Mouse (Mus musculus): ENCODE data around the gene G6pc3. TPM values are rescaled to one million over a fixed set of nuclear protein-coding genes. Genes with fewer than 3 reads are reported as not detected.
A peak's percentile ranks its signal among the peaks of the same experiment; 100 is the strongest.

The G6pc3 gene
- polyA plus RNA-seq, 1 experiment from 2014 or later: 41.9 TPM

DNA sequence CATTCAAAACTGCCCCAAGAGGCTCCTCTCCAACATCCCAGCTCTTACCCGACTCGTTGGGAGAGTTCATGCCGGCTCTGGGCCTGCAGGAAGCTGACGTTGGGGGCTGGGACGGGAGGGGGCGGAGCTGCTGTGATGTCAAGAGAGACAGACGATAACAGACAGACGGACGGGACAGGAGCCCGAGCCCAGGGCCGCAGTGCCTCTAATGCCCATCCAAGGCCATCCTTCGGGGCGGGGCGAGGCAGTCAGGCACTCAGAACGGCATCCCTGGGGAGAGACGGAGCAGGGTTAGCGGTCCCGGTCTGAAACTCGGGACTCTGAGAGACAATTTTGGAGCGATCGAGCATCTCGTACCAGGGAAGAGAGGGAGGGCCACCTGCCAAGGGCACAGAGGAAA is 35.3 kb downstream of the G6pc3 start:
- WGBS: 11% methylated on average over 22 of the region's 22 CpGs
- ATAC-seq (ENCODE audit: insufficient number of reproducible peaks, low FRiP score, low TSS enrichment, low read depth): no peak
- Histone ChIP-seq H3K4me1 (ENCODE audit: control insufficient read depth, insufficient read depth, low read length) (peaks cover 42% of the 10 kb centered on the region), H3K27me3 (ENCODE audit: control insufficient read depth, insufficient read depth, low read length) (peaks cover 5% of the 10 kb centered on the region; the same call in 1 of the 2 replicates), H3K9ac (ENCODE audit: low read length) (0 out of 2 replicates have a peak overlapping the region, but pooled peaks have one; percentile 9), H3K9me3 (ENCODE audit: control insufficient read depth, low read length) (no peaks in the 10 kb centered on the region), H3K27ac (replicated peaks; ENCODE audit: low read depth, low read length) (no peak overlapping the region), H3K4me3 (ENCODE audit: low read depth, low read length) (no peak overlapping the region), H3K4me2 (ENCODE audit: low read depth, severe bottlenecking) (peak overlapping the region; percentile 33), H3K36me3 (ENCODE audit: control insufficient read depth, insufficient read depth, low read length) (no peaks in the 10 kb centered on the region)
- DNase-seq (ENCODE audit: low spot score): no peak

DNA sequence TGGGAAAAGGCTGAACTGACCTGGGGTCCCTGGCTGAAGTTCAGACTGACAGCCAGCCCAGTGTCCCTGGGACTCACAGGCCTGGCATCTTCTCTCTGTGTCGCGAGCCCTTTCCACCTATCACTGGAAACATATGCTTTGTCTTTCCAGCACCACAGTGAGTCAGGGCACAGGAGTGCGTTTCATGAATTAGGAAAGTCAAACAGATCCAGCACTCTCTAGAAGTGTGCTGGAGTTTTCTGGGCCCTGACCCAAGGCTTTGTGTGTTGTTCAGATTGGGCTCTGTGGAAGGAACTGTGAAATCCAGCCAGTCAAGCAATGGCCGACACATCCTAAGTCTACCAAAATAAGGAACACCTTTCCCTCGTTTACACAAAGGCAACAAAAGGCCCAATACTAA is 35.8 kb downstream of the G6pc3 start:
- no peak for DNase-seq (ENCODE audit: low spot score)
- H3K4me1 ChIP-seq (ENCODE audit: control insufficient read depth, insufficient read depth, low read length): peaks cover 37% of the 10 kb centered on the region
- ATAC-seq (ENCODE audit: insufficient number of reproducible peaks, low FRiP score, low TSS enrichment, low read depth): no peak
- no peaks in the 10 kb centered on the region for H3K36me3 ChIP-seq (ENCODE audit: control insufficient read depth, insufficient read depth, low read length)
- no peak overlapping the region for H3K4me3 ChIP-seq (ENCODE audit: low read depth, low read length)
- H3K27me3 ChIP-seq (ENCODE audit: control insufficient read depth, insufficient read depth, low read length): peaks cover 5% of the 10 kb centered on the region; the same call in 1 of the 2 replicates
- H3K9me3 ChIP-seq (ENCODE audit: control insufficient read depth, low read length): no peaks in the 10 kb centered on the region
- H3K9ac ChIP-seq (ENCODE audit: low read length): 0 out of 2 replicates have a peak overlapping the region, but pooled peaks have one; percentile 9
- 68% methylated on average over 5 of the region's 5 CpGs for WGBS
- no peak overlapping the region for H3K27ac ChIP-seq (replicated peaks; ENCODE audit: low read depth, low read length)
- no peak overlapping the region for H3K4me2 ChIP-seq (ENCODE audit: low read depth, severe bottlenecking)

DNA sequence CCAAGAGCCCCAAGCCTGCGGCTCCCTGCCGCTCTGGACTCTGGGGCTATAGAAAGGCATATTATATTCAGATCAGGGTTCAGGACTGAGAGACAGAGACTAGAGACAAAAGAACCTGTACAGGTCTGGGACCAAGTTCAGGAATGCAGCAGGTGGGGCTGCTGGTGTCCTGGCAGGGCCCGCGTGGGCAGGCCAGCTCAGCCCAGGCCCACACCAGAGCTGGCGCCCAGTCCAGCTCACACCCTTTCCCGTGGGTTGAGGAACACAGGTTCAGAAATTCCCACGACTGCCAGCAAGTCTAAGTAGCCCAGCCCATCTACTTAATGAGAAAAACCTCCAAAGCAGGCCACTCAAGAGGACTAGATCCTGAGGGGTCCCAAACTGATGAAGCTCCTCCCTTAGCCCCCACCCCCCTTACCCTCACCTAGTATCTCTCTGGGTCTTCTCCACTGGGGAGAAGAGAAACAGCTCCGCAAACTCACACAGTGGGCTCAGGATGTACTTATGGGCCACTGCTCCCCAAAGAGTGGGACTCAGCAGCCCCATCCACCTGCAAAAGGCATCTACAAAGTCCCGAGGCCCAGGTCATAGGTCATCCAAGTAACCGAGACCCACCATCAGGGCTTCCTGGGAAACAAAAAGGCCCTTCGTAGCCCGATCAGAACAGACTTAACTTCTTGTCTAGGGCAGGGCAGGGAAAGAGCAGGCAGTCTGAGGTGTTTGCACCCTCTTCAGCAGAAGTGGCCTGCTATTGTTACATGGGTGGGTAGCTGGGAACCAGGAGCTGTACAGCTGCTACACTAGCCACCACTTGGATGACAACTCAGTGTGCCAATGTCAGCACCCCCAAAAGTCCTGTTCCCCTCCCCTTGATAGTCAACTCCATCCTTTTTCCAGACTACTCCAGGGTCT is 36.9 kb downstream of the G6pc3 start:
- no peak overlapping the region for H3K4me3 ChIP-seq (ENCODE audit: low read depth, low read length)
- H3K4me2 ChIP-seq (ENCODE audit: low read depth, severe bottlenecking): no peak overlapping the region
- DNase-seq (ENCODE audit: low spot score) (no peak), ATAC-seq (ENCODE audit: insufficient number of reproducible peaks, low FRiP score, low TSS enrichment, low read depth) (no peak)
- peaks cover 5% of the 10 kb centered on the region; the same call in 1 of the 2 replicates for H3K27me3 ChIP-seq (ENCODE audit: control insufficient read depth, insufficient read depth, low read length)
- no peaks in the 10 kb centered on the region for H3K36me3 ChIP-seq (ENCODE audit: control insufficient read depth, insufficient read depth, low read length)
- no peaks in the 10 kb centered on the region for H3K9me3 ChIP-seq (ENCODE audit: control insufficient read depth, low read length)
- H3K9ac ChIP-seq (ENCODE audit: low read length): no peak overlapping the region
- H3K27ac ChIP-seq (replicated peaks; ENCODE audit: low read depth, low read length): no peak overlapping the region
- H3K4me1 ChIP-seq (ENCODE audit: control insufficient read depth, insufficient read depth, low read length): peaks cover 36% of the 10 kb centered on the region
- WGBS: 78% methylated on average over 12 of the region's 12 CpGs

DNA sequence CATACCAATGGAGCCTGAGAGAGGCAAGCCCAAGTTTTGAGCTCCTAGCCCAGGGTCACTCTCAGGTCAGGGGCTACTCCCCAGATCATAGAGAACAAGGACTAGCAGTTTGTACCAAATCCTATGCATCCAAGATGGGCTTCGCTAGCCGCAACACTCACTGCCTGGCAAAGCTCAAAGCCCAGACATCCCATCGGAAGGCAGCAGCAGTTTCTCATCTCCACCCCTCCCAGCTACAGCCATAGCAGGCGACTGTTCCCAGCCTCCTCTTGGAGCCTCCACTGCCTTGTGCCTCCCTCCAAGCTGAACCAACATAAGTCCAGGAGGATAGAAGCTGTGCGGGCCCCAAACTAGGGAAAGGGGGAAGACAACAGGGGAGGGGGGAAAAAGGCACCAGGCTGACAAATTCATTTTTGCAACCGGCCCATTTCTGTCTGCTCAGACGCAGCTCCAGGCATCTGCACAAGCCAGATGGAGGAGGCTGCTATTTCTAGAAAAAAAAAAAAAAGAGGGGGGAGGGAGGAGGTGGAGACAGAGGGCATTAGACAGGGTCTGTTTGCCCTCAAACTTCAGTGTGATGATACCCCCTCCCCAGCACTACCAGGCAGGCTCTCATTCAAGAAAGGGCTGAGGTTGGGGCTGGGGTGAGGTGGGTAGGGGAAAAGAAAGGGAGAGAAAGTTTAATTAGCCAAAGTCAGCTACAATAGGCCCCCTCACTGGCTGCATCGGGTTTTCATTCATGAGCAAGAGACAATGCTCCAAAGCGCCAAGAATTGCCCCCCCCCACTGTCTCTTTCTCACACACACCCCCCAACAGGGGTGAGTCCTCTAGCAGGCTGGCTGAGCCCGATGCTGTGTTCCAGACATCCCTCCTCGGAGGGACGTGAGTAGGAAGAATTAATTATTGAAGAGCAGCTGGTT is 38.1 kb downstream of the G6pc3 start:
- WGBS: 24% methylated on average over 12 of the region's 12 CpGs
- DNase-seq (ENCODE audit: low spot score) (no peak), ATAC-seq (ENCODE audit: insufficient number of reproducible peaks, low FRiP score, low TSS enrichment, low read depth) (no peak)
- H3K4me2 ChIP-seq (ENCODE audit: low read depth, severe bottlenecking): peak overlapping the region; percentile 75
- no peaks in the 10 kb centered on the region for H3K9me3 ChIP-seq (ENCODE audit: control insufficient read depth, low read length)
- 0 out of 2 replicates have a peak overlapping the region, but pooled peaks have one; percentile 7 for H3K9ac ChIP-seq (ENCODE audit: low read length)
- peaks cover 5% of the 10 kb centered on the region; the same call in 1 of the 2 replicates for H3K27me3 ChIP-seq (ENCODE audit: control insufficient read depth, insufficient read depth, low read length)
- H3K4me1 ChIP-seq (ENCODE audit: control insufficient read depth, insufficient read depth, low read length): peaks cover 33% of the 10 kb centered on the region
- H3K4me3 ChIP-seq (ENCODE audit: low read depth, low read length): no peak overlapping the region
- no peaks in the 10 kb centered on the region for H3K36me3 ChIP-seq (ENCODE audit: control insufficient read depth, insufficient read depth, low read length)
- H3K27ac ChIP-seq (replicated peaks; ENCODE audit: low read depth, low read length): no peak overlapping the region

DNA sequence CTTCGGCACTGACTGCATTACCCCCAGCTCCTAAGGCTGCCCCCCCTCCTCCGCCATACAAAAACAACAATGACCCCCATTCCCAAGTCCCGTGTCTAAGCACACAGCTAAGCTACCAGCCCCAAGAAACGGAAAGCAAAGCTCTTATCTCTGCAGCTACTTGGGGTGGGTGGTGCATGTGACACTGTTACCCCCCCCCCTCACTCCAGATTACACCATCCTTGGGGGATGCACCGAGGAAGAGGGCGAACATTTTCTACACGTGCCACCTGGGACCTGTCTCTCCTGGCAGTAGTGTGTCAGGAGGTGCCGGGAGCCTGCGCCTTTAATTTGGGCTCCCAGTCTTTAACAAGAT is 38.7 kb downstream of the G6pc3 start:
- WGBS: 42% methylated on average over 9 of the region's 9 CpGs
- peaks cover 33% of the 10 kb centered on the region for H3K4me1 ChIP-seq (ENCODE audit: control insufficient read depth, insufficient read depth, low read length)
- no peaks in the 10 kb centered on the region for H3K36me3 ChIP-seq (ENCODE audit: control insufficient read depth, insufficient read depth, low read length)
- H3K27ac ChIP-seq (replicated peaks; ENCODE audit: low read depth, low read length): no peak overlapping the region
- peak overlapping the region; percentile 75 for H3K4me2 ChIP-seq (ENCODE audit: low read depth, severe bottlenecking)
- no peaks in the 10 kb centered on the region for H3K9me3 ChIP-seq (ENCODE audit: control insufficient read depth, low read length)
- no peak overlapping the region for H3K4me3 ChIP-seq (ENCODE audit: low read depth, low read length)
- ATAC-seq (ENCODE audit: insufficient number of reproducible peaks, low FRiP score, low TSS enrichment, low read depth) (no peak), DNase-seq (ENCODE audit: low spot score) (no peak)
- peaks cover 5% of the 10 kb centered on the region; the same call in 1 of the 2 replicates for H3K27me3 ChIP-seq (ENCODE audit: control insufficient read depth, insufficient read depth, low read length)
- H3K9ac ChIP-seq (ENCODE audit: low read length): no peak overlapping the region

DNA sequence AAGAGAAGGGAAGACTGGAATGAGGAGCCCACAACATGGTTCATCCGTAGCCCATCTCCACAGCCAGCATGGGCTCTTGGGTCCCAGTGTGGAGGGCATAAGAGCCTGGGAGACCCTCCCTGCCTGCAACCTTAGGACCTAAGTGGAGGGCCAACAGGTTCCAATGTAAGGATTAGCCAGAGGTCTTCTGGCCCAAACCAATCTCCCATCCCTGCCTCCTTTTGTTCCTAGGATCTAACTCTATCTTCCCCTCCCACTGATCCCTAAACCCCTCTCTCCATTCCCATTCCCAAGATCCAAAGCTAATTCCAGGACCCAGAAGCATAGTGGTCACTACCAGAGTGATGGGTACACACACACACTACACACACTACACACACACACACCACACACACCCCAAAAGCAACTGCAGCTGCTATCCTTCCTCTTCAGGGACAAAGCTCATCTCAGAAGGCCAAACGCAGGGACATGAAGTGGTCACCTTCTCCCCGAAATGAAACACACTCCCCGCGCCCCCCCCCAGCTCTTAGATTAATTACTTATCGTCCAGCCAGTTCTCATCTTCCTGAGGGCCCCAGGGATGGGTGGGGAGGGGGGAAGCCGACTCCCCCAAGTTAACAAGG is 39.3 kb downstream of the G6pc3 start:
- H3K9ac ChIP-seq (ENCODE audit: low read length): no peak overlapping the region
- H3K9me3 ChIP-seq (ENCODE audit: control insufficient read depth, low read length): no peaks in the 10 kb centered on the region
- H3K4me3 ChIP-seq (ENCODE audit: low read depth, low read length): peak overlapping the region; percentile 75
- H3K4me2 ChIP-seq (ENCODE audit: low read depth, severe bottlenecking): peak overlapping the region; percentile 75; the same call in 1 of the 2 replicates
- DNase-seq (ENCODE audit: low spot score): no peak
- no peak for ATAC-seq (ENCODE audit: insufficient number of reproducible peaks, low FRiP score, low TSS enrichment, low read depth)
- no peaks in the 10 kb centered on the region for H3K36me3 ChIP-seq (ENCODE audit: control insufficient read depth, insufficient read depth, low read length)
- 22% methylated on average over 7 of the region's 7 CpGs for WGBS
- peaks cover 33% of the 10 kb centered on the region for H3K4me1 ChIP-seq (ENCODE audit: control insufficient read depth, insufficient read depth, low read length)
- H3K27ac ChIP-seq (replicated peaks; ENCODE audit: low read depth, low read length): no peak overlapping the region
- H3K27me3 ChIP-seq (ENCODE audit: control insufficient read depth, insufficient read depth, low read length): peaks cover 5% of the 10 kb centered on the region; the same call in 1 of the 2 replicates

DNA sequence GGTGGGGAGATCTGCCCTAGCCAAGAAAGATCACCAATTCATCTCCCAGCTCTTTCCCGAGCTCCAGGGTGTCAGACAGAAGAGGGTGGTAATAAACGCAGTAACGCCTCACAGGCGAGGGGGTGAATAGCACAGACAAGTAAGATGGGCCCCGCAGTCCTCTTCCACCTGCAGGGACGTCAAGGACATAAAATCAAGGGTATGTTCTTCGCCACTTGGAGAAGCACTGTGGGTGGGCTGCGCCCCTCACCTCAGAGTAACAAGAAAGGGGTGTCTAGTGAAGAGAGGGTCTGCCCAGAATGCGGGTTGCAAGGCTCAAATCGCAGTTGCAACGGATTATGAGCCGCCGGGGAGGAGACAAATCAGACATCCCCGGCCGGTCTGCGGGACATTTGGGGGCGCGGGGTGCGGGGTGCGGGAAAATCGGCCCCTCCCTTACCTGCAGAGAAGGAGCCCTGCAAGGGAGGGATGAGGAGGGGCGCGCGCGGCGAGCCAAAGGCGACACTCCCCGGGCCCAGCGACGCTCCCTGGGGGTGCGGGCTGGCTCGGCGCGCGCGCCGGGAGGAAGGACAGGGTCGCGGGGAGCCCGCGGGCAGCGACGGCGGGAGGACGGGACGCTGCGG is 40.0 kb downstream of the G6pc3 start:
- no peak for DNase-seq (ENCODE audit: low spot score)
- H3K36me3 ChIP-seq (ENCODE audit: control insufficient read depth, insufficient read depth, low read length): no peaks in the 10 kb centered on the region
- H3K4me1 ChIP-seq (ENCODE audit: control insufficient read depth, insufficient read depth, low read length): peaks cover 30% of the 10 kb centered on the region
- peak overlapping the region; percentile 75 for H3K4me3 ChIP-seq (ENCODE audit: low read depth, low read length)
- peak overlapping the region; percentile 74 for H3K9ac ChIP-seq (ENCODE audit: low read length)
- H3K4me2 ChIP-seq (ENCODE audit: low read depth, severe bottlenecking): peak overlapping the region; percentile 75
- H3K27me3 ChIP-seq (ENCODE audit: control insufficient read depth, insufficient read depth, low read length): peaks cover 5% of the 10 kb centered on the region; the same call in 1 of the 2 replicates
- H3K9me3 ChIP-seq (ENCODE audit: control insufficient read depth, low read length): no peaks in the 10 kb centered on the region
- WGBS: under 1% methylated on average over 30 of the region's 47 CpGs
- peak; percentile 22; the same call in 1 of the 2 replicates for ATAC-seq (ENCODE audit: insufficient number of reproducible peaks, low FRiP score, low TSS enrichment, low read depth)
- no peak overlapping the region for H3K27ac ChIP-seq (replicated peaks; ENCODE audit: low read depth, low read length)

Data from limb, embryonic 11.5 days (tissue).